Mouse (Mus musculus): ENCODE data around the gene Zfp36l1. TPM values are rescaled to one million over a fixed set of nuclear protein-coding genes. Genes with fewer than 3 reads are reported as not detected.

Gene Zfp36l1
- polyA plus RNA-seq (2015; fragmentation: Nextera tagmentation; extraction: Ambion mirVana), result 41.9 and 44.5 TPM in 2 replicates

DNA sequence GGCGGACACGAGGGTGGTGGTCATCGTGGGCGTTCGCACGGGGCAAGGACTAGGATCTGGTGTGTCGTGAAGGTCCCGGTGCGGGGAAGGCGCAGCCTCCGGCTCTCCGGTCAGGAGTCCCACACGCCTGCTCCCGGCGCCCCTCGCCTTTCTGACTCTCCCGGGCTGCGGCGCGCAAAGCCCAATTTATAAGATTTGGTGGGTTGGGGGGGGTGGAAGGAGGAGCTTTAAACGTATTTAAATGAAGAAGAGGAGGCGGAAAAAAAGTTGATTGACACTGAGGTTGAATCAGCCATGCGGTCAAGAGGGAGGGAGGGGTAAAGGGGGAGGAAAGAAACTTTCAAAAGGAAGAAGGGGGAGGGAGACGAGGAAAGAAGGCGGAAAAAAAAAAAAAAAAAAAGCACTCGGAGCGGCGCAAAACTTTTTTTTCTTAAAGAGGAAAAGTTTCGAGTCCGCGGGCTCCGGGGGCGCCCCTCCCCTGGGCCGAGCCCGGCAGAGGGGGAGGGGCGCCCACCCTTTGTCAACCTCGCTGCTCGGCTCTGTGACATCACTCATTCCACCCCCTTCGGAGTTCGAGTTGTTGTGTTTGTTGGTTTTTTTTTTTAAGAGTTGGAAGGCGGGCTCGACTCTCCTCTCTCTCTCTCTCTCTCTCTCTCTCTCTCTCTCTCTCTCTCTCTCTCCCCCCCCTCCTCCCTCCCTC is at the start of gene Zfp36l1:
Zfp36l1 (minus strand) TSS at position 162 of the 700 bp plus-strand sequence.

Other genes with a start within 250 kb of the Zfp36l1 start
- 10.4 and 13.0 TPM in 2 replicates for gene Actn1, start 147.4 kb upstream of the Zfp36l1 start, polyA plus RNA-seq (2015; fragmentation: Nextera tagmentation; extraction: Ambion mirVana)

Measured in neural tube, postnatal 0 days (tissue).